Mouse (Mus musculus): ENCODE measurements around the gene Cep72.

DNA sequence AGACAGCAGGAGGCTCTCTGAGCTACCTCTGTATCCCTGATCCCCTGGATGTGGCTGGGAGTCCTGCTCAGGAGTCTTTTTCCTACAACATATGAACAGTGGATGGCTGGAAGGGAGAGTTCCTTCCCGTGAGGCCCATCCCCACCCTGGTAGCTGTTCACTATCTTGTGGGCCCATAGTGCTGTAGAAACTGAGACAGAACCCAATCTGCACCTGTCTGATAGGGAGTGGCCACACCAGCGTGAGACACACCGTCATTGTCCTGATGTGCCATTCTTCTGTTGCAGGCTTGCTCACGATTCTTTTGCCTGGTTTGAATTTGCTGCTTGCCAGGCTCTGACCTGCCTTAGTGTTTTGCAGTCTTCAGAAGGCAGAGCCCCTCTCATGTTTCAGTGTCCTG, 44.7 kb downstream of the Cep72 start:
- no peak for TF ChIP-seq CTCF (conservative IDR thresholded peaks at IDR 0.05; ENCODE audit: low read length)
- TF ChIP-seq POU5F1 (IDR thresholded peaks at IDR 0.05; ENCODE audit: borderline replicate concordance, low read length) = no peak
- TF ChIP-seq NANOG (IDR thresholded peaks at IDR 0.05; ENCODE audit: borderline replicate concordance, low read length) = no peak

All from E14TG2a.4 (cell line).